Mouse (Mus musculus) cerebellum, adult 8-10 months (tissue): Measurements from ENCODE around the gene Zcchc12.

Source experiments
- DNase-seq: peaks from one replicate; pipeline ENCODE4 v3.0.0; 2022

The Zcchc12 gene

DNA sequence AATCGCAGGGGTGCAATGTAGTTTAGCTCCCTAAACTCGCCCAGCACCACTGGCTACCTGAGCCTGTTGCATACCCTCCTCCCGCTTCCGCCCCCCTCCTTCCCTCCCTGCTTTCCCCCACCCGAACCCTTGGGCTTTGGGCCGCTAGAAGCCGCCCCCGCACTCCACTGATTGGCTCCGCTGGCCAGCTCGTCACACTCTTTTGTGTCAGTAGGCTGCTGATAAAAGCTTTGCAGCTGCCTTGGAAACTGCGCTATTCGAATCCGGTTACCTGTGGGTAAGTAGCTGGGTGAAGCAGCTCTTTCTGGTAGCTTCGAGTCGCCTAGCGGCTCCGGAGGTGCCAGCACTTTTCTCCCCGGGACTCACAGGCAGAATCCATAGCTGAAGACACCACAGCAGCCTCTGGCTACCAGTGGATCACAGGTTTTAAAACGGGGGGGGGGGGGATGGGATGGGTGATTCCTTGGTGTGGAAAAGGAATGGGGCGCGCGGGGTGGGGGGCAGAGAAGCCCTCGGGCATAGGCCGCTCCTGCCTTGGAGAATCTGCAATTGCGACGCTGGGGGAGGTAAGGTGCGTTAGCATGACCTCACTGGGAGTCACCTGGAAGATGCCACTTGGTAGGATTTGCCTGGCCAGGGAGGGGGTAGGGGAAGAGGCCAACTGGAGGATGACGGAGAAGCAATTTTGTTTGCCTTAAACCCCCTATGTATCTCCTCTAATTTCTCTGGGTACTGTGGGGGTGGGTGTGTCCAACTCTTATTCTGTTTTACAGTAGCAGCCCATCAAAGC is at the start of gene Zcchc12:
TSS of gene Zcchc12 (plus strand) at position 169 of the 790 bp plus-strand sequence.
- no peak for DNase-seq

DNA sequence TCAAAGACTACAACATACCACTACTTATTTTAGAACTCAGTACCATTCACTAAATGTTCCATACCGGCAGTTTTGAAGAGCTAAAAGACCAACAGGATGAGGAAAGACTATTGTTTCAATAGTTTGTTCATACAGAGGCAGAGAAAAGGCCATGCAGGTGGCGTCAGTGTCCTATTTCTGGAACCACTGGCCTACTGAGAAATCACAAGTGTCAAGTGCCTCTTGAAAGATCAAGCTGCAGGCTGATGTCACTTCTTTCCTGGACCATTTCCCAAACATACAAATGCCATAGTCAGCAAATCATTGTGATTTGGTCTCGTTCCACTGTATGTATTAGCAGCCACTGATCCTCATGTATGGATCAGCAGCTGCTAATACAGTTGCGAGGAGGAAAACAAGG is 49.0 kb upstream of the Zcchc12 start:
- DNase-seq: no peak

DNA sequence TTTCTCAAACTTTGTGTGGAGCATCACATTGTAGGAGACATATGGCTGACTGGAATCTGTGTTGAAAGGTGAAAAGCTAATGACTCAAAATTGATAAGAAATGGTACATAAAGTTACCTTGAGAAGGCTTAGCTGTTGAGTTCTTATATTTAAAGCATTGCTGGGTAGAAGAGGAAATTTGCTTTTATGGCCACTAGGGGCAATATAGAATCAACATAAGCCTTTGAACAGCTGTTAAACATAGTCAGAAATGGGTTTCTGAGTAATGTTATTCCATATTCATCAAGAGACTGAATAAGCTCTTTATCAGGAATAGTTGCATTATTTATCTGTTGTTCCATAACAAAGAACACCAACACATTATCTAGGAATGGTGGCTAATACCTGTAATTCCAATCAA is 45.6 kb upstream of the Zcchc12 start:
- no peak for DNase-seq

DNA sequence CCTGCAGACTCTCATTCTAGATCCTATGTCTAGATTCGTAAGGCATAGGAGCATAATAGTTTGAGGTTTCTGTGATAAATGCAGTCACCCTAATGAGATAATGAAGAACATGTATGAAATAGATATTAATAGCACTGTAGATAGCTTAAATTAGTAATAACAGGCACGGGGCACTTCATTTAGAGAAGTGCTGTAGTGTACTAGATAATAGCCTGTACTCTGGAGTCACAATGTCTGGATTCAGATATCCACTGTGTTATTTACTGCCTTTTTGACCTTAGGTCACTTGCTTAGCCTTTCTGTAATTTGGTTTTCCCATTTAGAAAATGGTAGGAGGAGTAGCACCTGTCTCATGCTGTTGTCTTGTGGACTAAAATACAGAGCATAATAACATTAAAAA is 39.0 kb upstream of the Zcchc12 start:
- no peak for DNase-seq

DNA sequence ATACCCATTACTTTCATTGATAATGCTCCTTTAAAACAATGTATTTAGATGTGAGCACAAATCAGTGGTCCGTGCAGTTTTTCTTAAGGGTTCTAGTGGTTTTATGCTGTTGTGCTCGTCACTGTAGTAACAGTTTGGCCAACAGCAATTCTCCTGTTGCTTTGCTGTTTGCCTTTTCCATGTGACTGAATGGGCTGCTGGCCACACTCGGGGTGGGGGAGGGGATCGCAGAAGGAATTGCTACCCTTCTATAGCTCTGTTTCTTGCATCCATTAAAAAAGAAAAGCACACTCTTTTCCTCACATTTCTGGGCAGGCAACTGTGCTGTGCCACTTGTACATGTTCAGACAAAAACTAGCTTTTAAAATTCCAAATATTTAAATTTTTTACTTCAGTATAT is 34.1 kb upstream of the Zcchc12 start:
- DNase-seq: no peak

DNA sequence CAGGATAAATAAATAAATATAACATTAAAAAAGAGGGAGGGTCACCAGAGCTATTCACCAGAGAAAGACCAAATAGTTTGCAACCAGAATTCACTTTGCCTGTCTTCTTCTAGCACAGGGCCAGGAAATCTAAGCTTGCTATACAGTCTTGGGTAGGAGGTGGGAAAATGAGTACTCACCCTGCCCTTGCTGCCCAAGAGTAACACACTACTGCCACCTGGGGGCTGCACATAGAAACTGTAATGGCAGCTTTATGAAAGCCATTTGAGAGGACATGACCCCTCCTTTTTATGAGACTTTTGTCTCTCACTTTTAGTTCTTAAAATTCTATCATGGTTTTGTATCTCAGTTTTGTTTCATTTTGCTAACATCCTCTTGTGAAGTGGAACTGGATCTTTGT is 12.1 kb upstream of the Zcchc12 start:
- DNase-seq: no peak

DNA sequence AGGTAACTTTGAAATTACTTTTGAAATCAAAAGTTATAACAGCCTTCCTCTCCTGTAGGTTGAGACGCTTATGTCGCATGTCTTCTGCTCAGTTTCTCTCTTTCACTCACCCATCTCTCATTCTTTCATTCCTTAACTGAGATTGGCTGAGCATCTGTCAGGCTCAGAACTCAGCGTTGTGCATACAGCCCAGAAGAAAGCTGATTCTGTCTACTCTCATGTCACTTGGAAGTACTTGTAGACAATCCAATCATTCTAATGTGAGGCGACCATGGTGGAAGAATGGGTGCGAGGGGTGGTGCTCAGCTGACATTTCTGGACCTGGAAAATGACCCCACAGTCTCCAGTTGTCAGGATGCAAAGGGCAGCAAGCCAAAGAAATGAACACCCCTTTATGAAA is 9.7 kb upstream of the Zcchc12 start:
- DNase-seq: no peak

DNA sequence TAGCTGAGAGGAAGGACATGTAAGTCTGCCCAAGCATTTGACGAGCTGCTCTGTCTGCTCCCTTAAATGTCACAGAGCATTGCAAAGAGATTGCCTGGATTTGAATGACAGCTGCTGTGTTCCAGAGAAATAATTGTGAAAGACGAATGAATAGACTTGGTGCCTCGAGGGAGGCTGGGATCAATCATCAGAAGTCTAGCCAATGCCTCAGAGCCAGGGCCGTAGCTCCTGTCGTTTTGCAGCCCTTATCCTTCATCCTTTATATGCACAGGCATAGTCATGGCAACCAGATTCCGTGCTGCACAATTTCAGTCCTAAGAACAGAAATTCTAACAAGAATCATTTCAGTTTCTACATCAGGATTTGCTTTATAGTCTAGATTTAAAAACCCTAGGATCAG is 9.3 kb upstream of the Zcchc12 start:
- DNase-seq: no peak

DNA sequence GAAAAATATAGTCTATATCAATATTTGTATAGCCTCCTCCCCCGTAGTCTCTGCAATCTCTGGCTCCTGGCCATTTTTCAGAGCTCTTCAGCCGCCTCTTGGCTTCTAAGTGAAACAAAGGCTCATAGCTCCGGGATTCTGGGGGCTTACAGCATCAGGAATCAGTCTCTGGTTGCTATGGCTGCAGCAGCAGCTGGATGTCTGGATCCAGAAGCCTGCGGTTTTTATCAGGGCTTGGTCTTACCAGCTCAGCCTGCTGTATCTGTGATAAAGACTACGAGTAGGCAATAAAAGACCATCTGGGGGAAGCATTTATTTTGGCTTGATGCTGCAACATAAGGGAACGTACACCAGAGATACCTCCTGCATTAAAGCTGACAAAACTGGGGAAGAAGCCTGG is 1.8 kb upstream of the Zcchc12 start:
- DNase-seq: no peak

DNA sequence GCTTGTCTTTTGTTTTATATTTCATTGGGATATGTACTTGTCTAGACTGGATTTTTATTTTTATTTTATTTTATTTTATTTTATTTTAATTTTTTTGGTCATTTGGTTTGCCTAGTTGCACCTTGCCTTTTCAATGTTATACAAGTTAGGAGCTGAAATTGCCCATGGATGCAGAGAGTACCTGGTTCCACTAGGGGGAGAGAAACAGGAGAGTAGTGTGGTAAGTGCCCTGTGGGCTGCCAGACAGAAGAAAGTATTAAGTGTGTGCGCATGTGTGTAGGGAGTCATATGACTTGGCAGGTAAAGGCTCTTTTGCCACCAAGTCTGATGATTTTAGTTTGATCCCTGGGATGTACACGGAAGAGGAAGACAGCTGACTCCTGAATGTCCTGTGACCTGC is 13.8 kb downstream of the Zcchc12 start:
- no peak for DNase-seq

DNA sequence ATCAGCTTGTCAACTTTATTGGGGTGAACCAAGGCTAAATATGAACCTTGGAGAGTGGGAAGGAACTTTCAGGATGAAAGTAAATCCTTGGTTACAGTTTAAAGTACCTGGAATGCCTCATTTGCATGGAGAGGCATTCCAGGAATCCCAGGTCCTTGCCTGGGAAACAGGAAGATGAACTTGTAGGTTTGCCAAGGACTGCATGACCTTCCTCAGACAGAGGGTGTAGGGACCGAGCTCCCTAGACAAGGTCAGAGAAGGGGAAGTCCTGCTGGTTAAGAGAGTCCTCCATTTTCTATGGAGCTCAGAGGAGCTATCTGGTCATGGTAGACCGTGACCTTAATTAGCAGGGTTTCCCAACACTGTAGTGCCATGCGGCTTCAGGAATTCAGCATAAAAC is 15.5 kb downstream of the Zcchc12 start:
- DNase-seq: no peak

DNA sequence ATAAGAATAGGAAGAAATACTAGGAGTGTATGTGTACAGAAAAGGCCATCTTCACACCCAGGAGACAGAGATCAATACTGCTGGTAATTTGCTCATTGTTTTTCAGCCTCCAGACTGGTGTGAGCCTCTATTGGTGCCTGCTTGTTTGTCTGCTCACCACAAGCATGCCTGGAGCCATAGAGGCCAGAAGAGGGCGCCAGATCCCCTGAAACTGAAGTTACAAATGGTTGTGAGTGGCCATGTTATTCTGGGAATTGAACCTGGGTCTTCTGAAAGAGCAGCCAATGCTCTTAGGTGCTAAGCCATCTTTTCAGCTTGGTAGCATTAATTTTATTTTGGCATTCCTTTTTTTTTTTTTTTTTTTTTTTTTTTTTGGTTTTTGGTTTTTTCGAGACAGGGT is 25.7 kb downstream of the Zcchc12 start:
- DNase-seq: no peak

DNA sequence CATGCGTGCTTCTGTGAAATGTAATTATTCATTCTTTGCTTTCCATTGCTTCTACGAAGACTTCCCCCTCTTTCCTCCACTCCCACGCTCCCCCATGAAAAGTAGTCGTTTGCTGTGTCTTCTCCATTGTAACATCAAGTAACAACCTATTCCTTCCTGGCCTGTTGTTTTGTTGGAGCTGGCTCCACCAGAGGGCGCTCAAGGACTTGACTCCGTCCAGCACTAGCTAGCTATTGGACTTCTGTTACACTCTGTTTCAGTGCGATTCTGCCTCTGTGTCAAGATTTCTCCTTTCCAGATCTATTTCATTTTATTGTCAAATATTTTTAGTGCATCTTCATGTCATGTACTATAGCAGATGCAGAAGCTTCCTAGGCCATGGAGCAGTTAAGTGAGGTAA is 30.1 kb downstream of the Zcchc12 start:
- DNase-seq: peak; percentile 69

DNA sequence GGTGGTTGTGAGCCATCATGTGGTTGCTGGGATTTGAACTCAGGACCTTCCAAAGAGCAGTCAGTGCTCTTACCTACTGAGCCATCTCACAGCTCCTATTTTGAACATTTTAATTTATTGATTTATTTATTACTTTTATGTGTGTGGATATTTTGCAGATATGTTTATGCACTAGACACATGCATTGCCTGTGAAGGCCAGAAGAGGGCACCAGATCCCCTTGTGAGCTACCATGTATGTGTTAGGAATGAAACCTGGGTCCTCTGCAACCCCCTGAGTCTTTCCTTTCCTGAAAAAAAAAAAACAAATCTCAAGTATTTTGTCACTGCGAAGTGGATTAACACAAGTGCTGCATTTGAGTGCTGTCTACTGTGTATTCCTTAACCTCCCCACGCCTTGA is 30.9 kb downstream of the Zcchc12 start:
- DNase-seq: peak; percentile 33

DNA sequence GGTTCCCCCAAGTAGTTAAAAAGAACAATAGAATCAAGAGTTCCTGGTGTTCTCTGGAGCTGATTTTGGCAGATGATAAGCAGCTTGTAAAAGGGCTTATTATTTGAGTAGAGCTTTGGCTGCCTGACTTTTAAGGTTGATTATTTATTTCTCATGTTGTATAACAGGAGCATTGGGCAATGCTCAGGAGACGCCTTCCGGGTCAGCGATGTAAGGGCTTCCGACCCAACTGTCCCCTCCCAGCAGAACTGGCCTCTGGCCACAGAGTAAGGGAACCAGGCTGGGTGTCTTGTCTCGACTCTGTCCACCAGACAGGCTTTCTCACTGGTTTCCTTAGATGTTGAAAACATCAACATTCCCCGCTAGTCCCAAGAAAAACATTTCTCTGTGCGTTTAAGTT is 33.2 kb downstream of the Zcchc12 start:
- DNase-seq: no peak

DNA sequence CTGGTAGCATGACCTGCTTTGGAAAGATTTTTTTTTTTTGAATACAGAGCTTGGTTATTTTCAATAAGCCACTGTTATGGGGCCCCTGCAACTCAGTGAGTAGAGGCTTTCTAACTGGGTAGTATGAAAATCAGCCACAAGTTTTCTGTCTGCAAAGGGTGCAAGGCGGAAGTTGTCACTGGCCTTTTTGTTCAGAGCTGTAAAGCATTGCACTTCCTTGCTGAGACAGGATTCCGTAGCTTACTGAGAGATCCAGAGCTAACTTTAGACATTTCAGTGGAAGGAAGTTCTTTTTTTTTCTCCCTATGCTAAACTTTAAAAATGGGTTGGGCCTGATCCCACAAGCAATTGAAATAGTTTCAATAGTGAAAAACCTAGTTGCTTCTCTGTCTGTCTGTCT is 33.6 kb downstream of the Zcchc12 start:
- DNase-seq: no peak

DNA sequence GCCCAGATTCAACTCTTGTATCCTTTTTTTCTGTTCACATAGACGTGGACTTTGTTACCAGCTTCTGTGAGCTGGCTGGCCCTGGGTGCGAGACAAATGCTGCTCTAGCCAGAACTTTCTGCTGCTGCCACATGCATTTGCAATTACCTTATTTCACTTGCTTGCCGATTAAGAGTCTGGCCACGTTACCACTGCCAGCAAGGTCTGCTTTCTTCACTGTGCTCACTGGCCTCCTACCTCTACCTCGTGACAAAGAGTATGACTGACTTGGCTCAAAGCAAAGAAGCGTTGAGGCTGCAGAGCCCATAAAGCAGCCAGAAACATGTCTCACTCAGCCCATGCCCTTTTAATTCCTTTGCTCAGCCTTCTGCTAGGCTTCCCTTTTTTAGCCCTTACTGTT is 39.9 kb downstream of the Zcchc12 start:
- no peak for DNase-seq
